Mouse (Mus musculus) E14TG2a.4 (cell line): ENCODE results near the gene Syndig1.

Experiments used
- CTCF ChIP-seq: conservative IDR thresholded peaks from 2 replicates; pipeline ENCODE4 v1.5.1; 2014; ENCODE audit warnings: low read length
- NANOG ChIP-seq: IDR thresholded peaks from 2 replicates; pipeline ENCODE4 v1.6.1; 2014; ENCODE audit warnings: borderline replicate concordance, low read length, mixed read lengths
- POU5F1 ChIP-seq: IDR thresholded peaks from 2 replicates; pipeline ENCODE4 v1.6.1; 2014; ENCODE audit warnings: low read length, borderline replicate concordance

DNA sequence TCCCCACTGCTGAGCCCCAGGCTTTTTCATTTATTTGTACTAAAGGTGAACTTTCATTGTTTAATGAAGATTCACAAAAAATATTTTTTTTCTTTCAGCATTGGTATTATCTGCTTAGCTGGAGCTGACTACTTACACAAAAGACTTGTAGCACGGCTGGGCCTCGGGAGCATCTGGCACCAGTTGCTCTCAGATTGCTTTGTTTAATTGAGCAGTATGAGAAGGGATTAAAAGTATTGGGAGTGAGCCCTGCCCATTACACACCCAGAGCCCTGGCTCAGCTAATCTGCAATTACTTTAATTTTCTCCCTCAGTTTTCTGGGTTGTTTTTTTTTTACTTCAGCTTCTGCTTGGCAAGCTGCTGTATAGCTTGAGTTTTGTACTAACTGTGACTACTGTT is 62.6 kb downstream of the Syndig1 start:
- TF ChIP-seq CTCF (no peak), NANOG (no peak), POU5F1 (no peak)
